Mouse (Mus musculus): ENCODE measurements around the gene Fam219a.

GRCm38 (mm10) chr4:41602818-41603217 lies 33.5 kb upstream of the Fam219a start:
- TF ChIP-seq CTCF (IDR thresholded peaks at IDR 0.05; ENCODE audit: insufficient read depth, low read depth, low read length) (no peak), POLR2A (IDR thresholded peaks at IDR 0.05; ENCODE audit: insufficient read depth, low read depth, low read length) (no peak)
